Mouse (Mus musculus) heart, embryonic 11.5 days (tissue): ENCODE data around the gene Auts2. TPM values are rescaled to one million over a fixed set of nuclear protein-coding genes. Genes with fewer than 3 reads are reported as not detected.

ENCODE experiments used
- ATAC-seq: fragments of 200-750 bp; cut with Nextera tagmentation; replicated peaks from 2 replicates; pipeline ENCODE4 v1.8.0; 2017; ENCODE audit warnings: moderate library complexity; ENCODE audit not compliant: insufficient number of reproducible peaks, low FRiP score, low TSS enrichment
- H3K27ac ChIP-seq: fragments of 300-500 bp; sonication (generic); 2 replicates; pipeline ENCODE4 v1.5.1; 2014; ENCODE audit warnings: mild to moderate bottlenecking, low read depth, low read length
- H3K27me3 ChIP-seq: fragments of 300-500 bp; sonication (generic); 2 replicates; pipeline ENCODE4 v1.6.1; 2014; ENCODE audit warnings: mild to moderate bottlenecking, low read length, mixed read lengths; ENCODE audit not compliant: control insufficient read depth, insufficient read depth
- H3K36me3 ChIP-seq: fragments of 300-500 bp; sonication (generic); 2 replicates; pipeline ENCODE4 v1.6.1; 2014; ENCODE audit warnings: mild to moderate bottlenecking, low read length, moderate library complexity, mixed read lengths; ENCODE audit not compliant: control insufficient read depth, insufficient read depth
- H3K4me1 ChIP-seq: fragments of 300-500 bp; sonication (generic); 2 replicates; pipeline ENCODE4 v1.6.1; 2014; ENCODE audit warnings: low read length; ENCODE audit not compliant: control insufficient read depth, insufficient read depth
- H3K4me2 ChIP-seq: fragments of 300-500 bp; sonication (generic); 2 replicates; pipeline ENCODE4 v1.6.1; 2014; ENCODE audit warnings: mild to moderate bottlenecking, moderate library complexity
- H3K4me3 ChIP-seq: fragments of 300-500 bp; sonication (generic); 2 replicates; pipeline ENCODE4 v1.5.1; 2014; ENCODE audit warnings: low read depth, low read length
- H3K9ac ChIP-seq: fragments of 300-500 bp; sonication (generic); 2 replicates; pipeline ENCODE4 v1.6.1; 2014; ENCODE audit warnings: mild to moderate bottlenecking, low read depth, low read length, moderate library complexity
- H3K9me3 ChIP-seq: fragments of 300-500 bp; sonication (generic); replicated peaks from 2 replicates; pipeline ENCODE4 v1.6.1; 2016; ENCODE audit warnings: low read length; ENCODE audit not compliant: control insufficient read depth
- WGBS: fragments of 180-500 bp; shearing (Covaris S2); extraction: QIAGEN DNeasy Blood & Tissue Kit; methylation state at CpG from one replicate; pipeline ENCODE4 v1.1.7; 2014; ENCODE audit not compliant: insufficient replicate concordance; 5-methylcytosine and 5-hydroxymethylcytosine counted together
- polyA plus RNA-seq: library from polyadenylated mRNA; unstranded; fragments of >200 nt; fragmentation: Nextera tagmentation; extraction: Ambion mirVana; gene quantifications from 2 replicates; pipeline ENCODE4 v1.2.1, GENCODE M21; 2014

Gene Auts2
- polyA plus RNA-seq, 1 experiment from 2014 or later = 19.8 TPM

- H3K36me3 ChIP-seq = no peaks in the 10 kb centered on the region
- H3K9me3 ChIP-seq = no peaks in the 10 kb centered on the region
- no peak overlapping the region for H3K4me3 ChIP-seq
- no peaks in the 10 kb centered on the region for H3K27me3 ChIP-seq
- H3K27ac ChIP-seq = no peak overlapping the region
- H3K9ac ChIP-seq = no peak overlapping the region
- H3K4me1 ChIP-seq = peaks cover 15% of the 10 kb centered on the region
- WGBS = 77% methylated on average over 4 of the region's 4 CpGs
- no peak overlapping the region for H3K4me2 ChIP-seq
- no peak for ATAC-seq
Measured at GRCm38 (mm10) chr5:132491508-132491907, 51.6 kb downstream of the Auts2 start.

GRCm38 (mm10) chr5:132490326-132490725, 52.8 kb downstream of the Auts2 start:
- Histone ChIP-seq H3K9me3 (no peaks in the 10 kb centered on the region), H3K9ac (no peak overlapping the region), H3K4me3 (no peak overlapping the region), H3K27me3 (no peaks in the 10 kb centered on the region), H3K4me1 (peaks cover 15% of the 10 kb centered on the region), H3K36me3 (no peaks in the 10 kb centered on the region), H3K4me2 (no peak overlapping the region), H3K27ac (no peak overlapping the region)
- 93% methylated on average over 1 of the region's 1 CpGs for WGBS
- ATAC-seq = no peak

- Histone ChIP-seq H3K27ac (no peak overlapping the region), H3K4me1 (peaks cover 16% of the 10 kb centered on the region)
- no peak for ATAC-seq
Measured at GRCm38 (mm10) chr5:132489736-132490313, 53.3 kb downstream of the Auts2 start.

GRCm38 (mm10) chr5:132486831-132487230, 56.3 kb downstream of the Auts2 start:
- Histone ChIP-seq H3K9me3 (no peaks in the 10 kb centered on the region), H3K9ac (no peak overlapping the region), H3K36me3 (no peaks in the 10 kb centered on the region), H3K4me2 (no peak overlapping the region), H3K4me1 (peaks cover 12% of the 10 kb centered on the region), H3K27me3 (no peaks in the 10 kb centered on the region), H3K27ac (no peak overlapping the region), H3K4me3 (no peak overlapping the region)
- no peak for ATAC-seq
- WGBS = 46% methylated on average over 7 of the region's 7 CpGs

More at GRCm38 (mm10) chr5:132489736-132490313, 53.3 kb downstream of the Auts2 start:
- no peaks in the 10 kb centered on the region for H3K27me3 ChIP-seq
- no peaks in the 10 kb centered on the region for H3K36me3 ChIP-seq
- no peak overlapping the region for H3K9ac ChIP-seq
- H3K9me3 ChIP-seq = no peaks in the 10 kb centered on the region
- no peak overlapping the region for H3K4me3 ChIP-seq
- no peak overlapping the region for H3K4me2 ChIP-seq
- 79% methylated on average over 7 of the region's 7 CpGs for WGBS

- 74% methylated on average over 6 of the region's 6 CpGs for WGBS
- Histone ChIP-seq H3K27ac (no peak overlapping the region), H3K4me1 (peaks cover 9% of the 10 kb centered on the region), H3K27me3 (no peaks in the 10 kb centered on the region), H3K9ac (no peak overlapping the region), H3K4me3 (no peak overlapping the region), H3K9me3 (no peaks in the 10 kb centered on the region), H3K4me2 (no peak overlapping the region), H3K36me3 (no peaks in the 10 kb centered on the region)
- ATAC-seq = no peak
Measured at GRCm38 (mm10) chr5:132485994-132486393, 57.1 kb downstream of the Auts2 start.

- Histone ChIP-seq H3K27ac (no peak overlapping the region), H3K4me2 (no peak overlapping the region), H3K4me1 (peaks cover 9% of the 10 kb centered on the region), H3K9me3 (no peaks in the 10 kb centered on the region), H3K4me3 (no peak overlapping the region), H3K27me3 (no peaks in the 10 kb centered on the region), H3K9ac (no peak overlapping the region), H3K36me3 (no peaks in the 10 kb centered on the region)
- no peak for ATAC-seq
- 67% methylated on average over 3 of the region's 3 CpGs for WGBS
Measured at GRCm38 (mm10) chr5:132485448-132485847, 57.7 kb downstream of the Auts2 start.

- Histone ChIP-seq H3K27ac (no peak overlapping the region), H3K4me1 (peaks cover 16% of the 10 kb centered on the region), H3K4me2 (no peak overlapping the region), H3K27me3 (no peaks in the 10 kb centered on the region), H3K36me3 (no peaks in the 10 kb centered on the region), H3K9me3 (no peaks in the 10 kb centered on the region), H3K4me3 (no peak overlapping the region), H3K9ac (no peak overlapping the region)
- ATAC-seq = no peak
- 81% methylated on average over 3 of the region's 3 CpGs for WGBS
Measured at GRCm38 (mm10) chr5:132481476-132481875, 61.7 kb downstream of the Auts2 start.

GRCm38 (mm10) chr5:132480461-132480860, 62.7 kb downstream of the Auts2 start:
- ATAC-seq = no peak
- Histone ChIP-seq H3K27ac (no peak overlapping the region), H3K9me3 (no peaks in the 10 kb centered on the region), H3K4me1 (peaks cover 16% of the 10 kb centered on the region), H3K36me3 (no peaks in the 10 kb centered on the region), H3K27me3 (no peaks in the 10 kb centered on the region), H3K9ac (no peak overlapping the region), H3K4me2 (no peak overlapping the region), H3K4me3 (no peak overlapping the region)
- 76% methylated on average over 6 of the region's 6 CpGs for WGBS

GRCm38 (mm10) chr5:132479227-132479857, 63.8 kb downstream of the Auts2 start:
- H3K9ac ChIP-seq = no peak overlapping the region
- peaks cover 12% of the 10 kb centered on the region for H3K4me1 ChIP-seq
- H3K4me2 ChIP-seq = peak overlapping the region; percentile 58
- H3K9me3 ChIP-seq = no peaks in the 10 kb centered on the region
- ATAC-seq = no peak
- WGBS = 11% methylated on average over 11 of the region's 11 CpGs
- no peak overlapping the region for H3K4me3 ChIP-seq
- H3K27ac ChIP-seq = no peak overlapping the region
- no peaks in the 10 kb centered on the region for H3K36me3 ChIP-seq
- no peaks in the 10 kb centered on the region for H3K27me3 ChIP-seq
